Mouse (Mus musculus) right cerebral cortex, postnatal 25 days (tissue): Measurements from ENCODE around the gene Lrrc20.

Experiments used
- DNase-seq: peaks from one replicate; pipeline ENCODE4 v3.0.0; 2022

Gene Lrrc20

GRCm38 (mm10) chr10:61474344-61474743 is 1.3 kb upstream of the Lrrc20 start:
- DNase-seq: no peak

DNA sequence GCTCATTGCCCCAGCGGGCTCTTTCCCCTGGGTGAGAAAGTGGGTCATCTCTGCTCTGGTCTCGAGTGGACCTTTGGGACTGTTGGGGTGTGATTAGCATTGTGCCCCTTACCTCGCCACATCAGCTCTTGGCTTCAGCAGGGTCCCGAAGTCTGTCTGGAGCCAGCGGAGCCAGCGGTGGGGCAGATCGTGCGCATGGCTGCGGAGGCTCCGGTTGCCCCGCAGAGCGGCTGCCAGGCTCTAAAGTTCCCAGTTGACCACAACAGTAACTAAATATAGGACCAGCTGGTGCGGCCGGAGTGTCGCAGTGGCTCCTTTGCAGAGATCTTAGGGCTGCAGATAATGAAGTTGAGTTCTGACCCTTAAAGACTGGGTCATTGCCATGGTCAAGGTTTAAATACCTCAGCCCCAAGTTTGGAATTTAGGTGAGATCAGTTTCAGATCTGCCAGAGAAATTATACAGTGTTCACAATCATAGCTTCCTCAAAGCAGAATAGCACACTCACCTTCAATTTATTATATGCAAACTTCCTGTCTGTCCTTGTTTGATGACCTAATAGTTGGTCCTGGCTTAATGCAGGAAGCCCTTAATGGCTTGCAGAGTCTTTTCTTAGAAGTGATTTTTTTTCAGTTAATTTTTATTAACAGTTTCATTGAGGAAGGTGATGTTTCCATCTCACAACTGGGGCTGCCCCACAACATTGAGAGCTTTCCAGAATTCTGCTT is 1.0 kb downstream of the Lrrc20 start:
- DNase-seq: no peak

DNA sequence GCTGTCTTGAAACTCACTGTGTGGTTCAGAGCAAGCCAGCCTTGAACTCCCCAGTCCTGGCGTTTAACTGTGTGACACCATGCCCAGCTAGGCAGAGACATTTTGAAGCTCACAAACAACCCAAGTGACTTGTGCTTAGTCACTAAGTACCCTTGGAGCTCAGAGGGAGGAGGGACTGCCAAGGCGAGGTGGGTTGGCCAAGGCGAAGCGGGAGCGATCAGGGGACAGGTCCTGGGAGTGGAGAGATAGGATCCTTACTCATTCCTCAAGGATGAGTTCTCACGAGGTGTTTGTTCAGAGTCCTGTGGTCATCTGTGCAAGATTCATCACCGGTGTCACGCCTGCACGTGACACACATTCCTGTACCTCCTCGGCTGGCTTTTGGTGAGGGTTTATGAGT is 3.9 kb downstream of the Lrrc20 start:
- no peak for DNase-seq

DNA sequence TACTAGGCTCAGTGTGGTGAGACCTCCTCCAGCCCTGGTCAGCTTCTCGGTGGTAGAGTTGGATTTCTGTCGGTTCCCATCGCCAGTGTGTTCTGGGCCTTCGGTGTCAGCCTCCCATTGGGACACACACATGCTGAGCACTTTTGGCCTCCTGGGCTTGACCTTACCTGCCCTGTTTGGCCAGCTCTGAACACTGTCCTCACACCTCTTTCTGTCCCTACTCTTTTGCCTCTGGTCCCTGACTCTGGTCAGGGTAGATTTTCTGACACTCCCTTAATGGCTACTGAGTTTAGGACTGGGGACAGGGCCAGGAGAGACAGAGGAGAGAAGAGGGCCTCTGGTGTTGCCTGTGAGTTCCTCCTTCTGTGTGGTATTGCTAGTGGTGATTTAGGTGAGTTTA is 4.3 kb downstream of the Lrrc20 start:
- no peak for DNase-seq

- DNase-seq: no peak
Observed at GRCm38 (mm10) chr10:61480488-61480887, 4.9 kb downstream of the Lrrc20 start.

DNA sequence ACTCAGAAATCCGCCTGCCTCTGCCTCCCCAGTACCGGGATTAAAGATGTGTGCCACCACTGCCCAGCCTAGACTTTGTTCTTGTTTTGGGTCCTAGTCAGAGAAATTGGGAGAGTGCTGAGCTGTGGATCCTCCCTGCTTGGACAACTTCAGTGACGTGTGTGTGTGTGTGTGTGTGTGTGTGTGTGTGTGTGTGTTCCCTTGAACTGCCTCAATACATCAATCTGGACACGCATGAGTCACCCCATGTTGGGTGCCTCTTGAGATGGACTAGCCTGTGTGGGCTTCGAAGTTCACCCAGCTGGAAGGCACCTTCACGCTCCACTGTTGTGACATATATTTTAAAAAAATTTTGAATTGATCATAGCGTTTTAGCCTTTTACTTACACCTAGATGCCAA is 7.2 kb downstream of the Lrrc20 start:
- no peak for DNase-seq

DNA sequence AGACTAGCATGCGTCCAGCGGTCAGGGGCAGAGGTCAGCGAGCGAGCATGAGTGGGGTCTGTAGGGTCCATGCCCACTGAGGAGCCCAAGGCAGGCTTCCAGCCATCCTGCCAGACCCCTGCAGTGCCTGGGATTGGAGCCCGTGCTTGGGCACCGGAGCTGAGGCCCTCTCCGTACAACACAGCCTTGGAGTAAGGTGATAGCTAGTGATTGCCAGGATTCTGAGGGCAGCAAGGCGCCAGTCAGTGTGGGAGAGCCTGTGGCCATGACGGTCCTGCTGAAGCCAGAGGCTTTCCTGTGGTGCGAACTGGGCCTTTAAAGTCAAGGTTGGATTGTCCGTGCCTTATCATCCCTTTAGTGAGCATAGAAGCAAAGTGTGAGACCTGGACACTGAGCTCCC is 9.2 kb downstream of the Lrrc20 start:
- DNase-seq: no peak

DNA sequence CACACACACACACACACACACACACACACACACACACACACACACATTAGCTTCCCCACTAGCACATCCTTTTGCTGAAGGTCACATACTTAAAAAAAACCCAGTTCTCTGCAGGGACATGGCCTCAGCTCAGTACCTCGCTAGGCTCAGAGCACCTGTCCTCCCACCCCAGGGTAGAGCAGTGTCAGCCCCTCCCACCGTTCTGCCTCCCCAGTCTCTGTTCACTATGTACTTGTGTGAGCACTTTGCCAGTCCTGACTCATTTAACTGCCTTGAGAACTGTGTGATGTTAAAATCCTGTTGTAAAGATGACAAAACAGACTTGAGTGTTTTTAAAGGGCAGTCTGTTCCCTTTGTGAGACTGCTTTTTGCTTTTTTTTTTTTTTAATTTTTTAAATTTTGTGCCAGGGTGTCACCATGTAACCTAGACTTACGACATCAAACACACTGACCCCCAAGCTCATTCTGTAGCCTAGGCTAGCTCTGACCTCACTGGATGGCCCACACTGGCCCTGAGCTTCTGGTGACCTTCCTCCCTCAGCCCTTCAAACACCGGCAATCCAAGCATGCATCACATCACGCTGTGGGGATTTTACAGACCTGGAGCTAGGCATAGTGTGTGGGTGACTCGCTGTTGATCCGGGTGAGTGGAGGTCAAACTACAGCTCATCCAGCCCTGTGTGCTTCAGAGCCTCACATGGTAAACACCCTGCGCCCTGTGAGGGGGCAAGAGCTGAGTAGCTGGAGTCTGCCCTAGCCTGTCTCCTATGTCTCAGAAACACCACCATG is 11.1 kb downstream of the Lrrc20 start:
- DNase-seq: no peak

DNA sequence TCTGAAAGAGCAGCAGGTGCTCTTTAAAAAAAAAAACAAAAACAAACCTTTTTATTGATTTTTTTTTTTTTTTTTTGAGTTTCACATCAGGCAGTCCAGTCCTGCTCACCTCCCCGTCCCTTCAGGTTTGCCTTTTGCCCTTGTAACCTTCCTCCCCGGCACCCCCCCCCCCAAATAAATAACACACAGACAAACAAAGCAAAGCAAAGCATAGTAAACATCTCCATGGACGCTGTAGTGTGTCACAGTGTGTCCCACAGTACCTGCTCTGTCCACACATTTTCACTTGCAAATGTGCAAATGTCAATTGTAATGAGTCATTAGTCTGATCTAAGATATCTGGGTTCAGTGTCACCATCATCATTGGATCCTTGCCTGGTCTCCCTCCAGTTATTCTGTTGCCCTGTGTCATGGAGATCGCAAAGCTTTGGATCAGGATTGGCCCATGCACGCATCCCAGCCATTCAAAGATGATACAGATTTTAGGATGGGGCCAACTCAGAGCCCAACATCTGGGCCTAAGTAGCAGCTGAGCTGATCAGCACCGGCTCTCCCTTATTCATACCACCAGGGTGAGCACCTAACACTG is 13.0 kb downstream of the Lrrc20 start:
- no peak for DNase-seq

- DNase-seq: no peak
Observed at GRCm38 (mm10) chr10:61491573-61491972, 16.0 kb downstream of the Lrrc20 start.

DNA sequence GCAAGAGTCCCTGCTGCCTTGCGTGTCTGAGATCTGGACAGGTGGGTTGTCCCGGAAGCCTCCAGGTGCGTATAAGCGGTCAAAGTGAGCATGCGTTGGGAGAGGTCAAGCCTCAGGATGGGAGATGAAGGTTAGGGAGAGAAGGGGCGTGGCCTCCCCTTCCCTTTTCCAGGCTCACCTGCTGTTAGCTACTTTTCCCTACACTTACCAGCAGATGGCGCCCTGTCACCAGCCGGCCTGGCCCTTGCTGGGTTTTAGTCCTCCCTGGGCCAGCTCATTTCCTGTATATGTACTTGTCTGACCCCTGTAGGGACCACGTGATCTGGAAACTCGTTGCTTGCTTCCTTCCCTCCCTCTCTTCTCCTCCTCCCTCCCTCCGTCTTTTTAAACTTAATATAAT is 16.4 kb downstream of the Lrrc20 start:
- peak; percentile 71 for DNase-seq

DNA sequence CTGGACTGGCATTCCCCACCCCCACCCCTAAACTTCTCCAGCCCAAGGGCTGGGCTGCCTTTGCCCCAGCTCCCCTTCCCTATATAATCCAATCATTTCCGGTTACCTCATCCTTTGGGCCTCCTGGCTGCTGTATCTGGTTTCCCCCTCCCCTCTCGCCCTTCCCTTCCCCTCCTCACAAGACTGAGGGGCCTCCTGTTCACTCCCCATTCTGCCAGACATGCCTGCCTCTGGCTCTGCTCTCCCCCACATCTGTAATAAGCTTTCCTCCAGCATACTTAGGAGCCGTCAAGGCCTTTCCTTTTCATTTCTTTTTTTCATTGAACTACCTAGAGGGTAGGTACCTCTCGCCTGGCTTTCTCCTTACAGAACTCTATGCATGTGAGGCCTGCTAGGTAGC is 19.9 kb downstream of the Lrrc20 start:
- DNase-seq: no peak

GRCm38 (mm10) chr10:61496231-61496630 is 20.6 kb downstream of the Lrrc20 start:
- DNase-seq: no peak

GRCm38 (mm10) chr10:61499505-61500466 is 24.2 kb downstream of the Lrrc20 start:
- no peak for DNase-seq

GRCm38 (mm10) chr10:61500756-61501155 is 25.2 kb downstream of the Lrrc20 start:
- DNase-seq: no peak

DNA sequence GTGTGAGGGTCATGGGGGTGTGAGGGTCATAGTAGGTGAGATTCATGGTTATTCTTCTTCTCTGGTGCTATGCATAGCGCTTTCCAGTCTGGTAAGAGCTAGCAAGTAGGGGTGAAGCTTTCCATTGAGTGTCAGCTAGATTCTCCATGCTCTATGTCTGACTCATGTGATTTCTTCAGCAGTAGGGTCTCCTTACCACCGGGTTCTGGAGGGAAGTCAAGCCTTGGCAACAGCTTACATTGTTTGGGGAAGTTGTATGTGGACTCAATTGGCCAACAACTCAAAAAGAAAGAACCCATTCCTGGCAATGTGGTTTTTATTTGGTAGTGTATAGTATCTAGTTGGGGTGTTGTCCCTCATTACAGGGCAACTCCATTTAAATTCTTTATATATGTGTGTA is 28.5 kb downstream of the Lrrc20 start:
- DNase-seq: no peak

- DNase-seq: no peak
Observed at GRCm38 (mm10) chr10:61506381-61507200, 31.0 kb downstream of the Lrrc20 start.

DNA sequence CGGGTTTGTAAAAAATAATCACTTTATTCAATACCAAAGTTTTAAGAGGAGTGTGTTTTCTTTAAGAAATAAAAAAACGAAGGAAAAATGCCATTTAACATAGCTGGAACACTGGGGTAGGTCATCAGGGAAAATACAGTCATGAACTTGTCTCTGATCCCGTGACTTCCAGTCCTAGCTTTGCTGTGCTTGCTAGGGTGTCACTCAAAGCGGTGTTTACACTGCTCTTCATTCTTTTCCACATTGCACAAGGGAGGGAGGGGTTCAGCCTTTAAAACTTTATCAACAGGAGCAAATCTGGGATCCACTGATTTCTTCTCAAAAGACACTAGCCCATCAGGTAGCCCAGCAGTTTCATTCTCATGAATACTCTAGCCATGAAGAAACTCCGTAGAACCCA is 34.3 kb downstream of the Lrrc20 start:
- no peak for DNase-seq

DNA sequence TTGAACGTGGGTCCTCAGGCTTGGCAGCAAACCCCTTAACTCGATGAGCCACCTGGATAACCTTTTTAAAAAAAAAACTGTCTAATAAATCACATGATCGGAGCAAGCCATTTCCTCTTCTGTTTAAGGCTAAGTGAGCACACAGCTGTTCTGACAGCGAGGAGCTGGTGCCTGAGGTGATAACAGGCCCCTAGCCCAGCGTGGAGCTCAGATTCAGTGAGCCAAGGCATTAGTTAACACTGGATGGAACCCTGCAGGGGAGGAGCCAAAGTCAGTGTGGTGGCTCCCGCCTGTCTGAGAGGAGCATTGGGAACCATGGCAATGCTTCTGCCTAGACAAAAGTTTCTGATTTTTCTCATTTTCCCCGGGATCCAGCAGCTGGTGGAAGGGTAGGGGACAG is 35.2 kb downstream of the Lrrc20 start:
- no peak for DNase-seq

GRCm38 (mm10) chr10:61512215-61512889 is 36.8 kb downstream of the Lrrc20 start:
- no peak for DNase-seq

- no peak for DNase-seq
Observed at GRCm38 (mm10) chr10:61516866-61517265, 41.3 kb downstream of the Lrrc20 start.
